Mouse (Mus musculus) olfactory bulb, adult 2 months (tissue): ENCODE measurements at regions not wholly inside any gene's neighbourhood (a gene's known extent, or its start where the extent isn't known, plus 50 kb on each side); places are given as distances from the start of the nearest gene placed in this dataset.

Experiments
- H3K27ac ChIP-seq: fragments of 200-500 bp; 2 replicates; pipeline ENCODE4 v1.5.1; 2012; ENCODE audit warnings: low read depth, low read length; ENCODE audit not compliant: insufficient read depth
- H3K4me1 ChIP-seq: fragments of 200-500 bp; 2 replicates; pipeline ENCODE4 v1.6.1; 2012; ENCODE audit warnings: low read length; ENCODE audit not compliant: control insufficient read depth, insufficient read depth
- H3K4me3 ChIP-seq: fragments of 200-500 bp; 2 replicates; pipeline ENCODE4 v1.5.1; 2012; ENCODE audit warnings: mild to moderate bottlenecking, low read depth, low read length, moderate library complexity; ENCODE audit not compliant: insufficient read depth
- CTCF ChIP-seq: fragments of 200-500 bp; IDR thresholded peaks from 2 replicates; pipeline ENCODE4 v1.5.1; 2012; ENCODE audit warnings: low read depth, mild to moderate bottlenecking, low read length, moderate library complexity; ENCODE audit not compliant: insufficient read depth
- POLR2A ChIP-seq: fragments of 200-500 bp; IDR thresholded peaks from 2 replicates; pipeline ENCODE4 v1.6.1; 2012; ENCODE audit warnings: mild to moderate bottlenecking, low read depth, low read length, moderate library complexity; ENCODE audit not compliant: insufficient read depth
- WGBS: fragments of 180-500 bp; shearing (Covaris S2); methylation state at CpG from one replicate; pipeline ENCODE4 v1.1.7; 2018; 5-methylcytosine and 5-hydroxymethylcytosine counted together

DNA sequence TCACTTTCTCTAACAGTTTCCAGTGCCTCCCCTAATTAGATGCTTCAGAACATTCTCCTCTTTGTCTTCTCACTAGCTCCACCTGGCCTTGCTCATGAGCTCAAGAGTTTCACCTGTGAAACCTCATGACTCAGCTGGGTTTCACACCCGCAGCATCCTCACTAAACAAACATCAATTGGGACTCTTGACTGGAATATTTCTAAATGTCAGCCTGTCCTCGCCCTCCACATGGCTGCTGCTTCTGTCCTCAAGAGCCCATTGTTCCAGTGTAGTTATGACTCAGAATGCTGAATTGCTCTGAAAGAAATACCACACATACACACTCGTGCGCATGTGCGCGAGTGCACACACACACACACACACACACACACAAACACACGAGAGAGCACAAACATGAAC is 407.2 kb downstream of the Prss52 start:
- H3K27ac ChIP-seq = no peak overlapping the region
- WGBS = 50% methylated on average over 7 of the region's 7 CpGs
- H3K4me1 ChIP-seq = peaks cover 2% of the 10 kb centered on the region
- no peak overlapping the region for H3K4me3 ChIP-seq
- TF ChIP-seq POLR2A = no peak
- no peak for TF ChIP-seq CTCF

DNA sequence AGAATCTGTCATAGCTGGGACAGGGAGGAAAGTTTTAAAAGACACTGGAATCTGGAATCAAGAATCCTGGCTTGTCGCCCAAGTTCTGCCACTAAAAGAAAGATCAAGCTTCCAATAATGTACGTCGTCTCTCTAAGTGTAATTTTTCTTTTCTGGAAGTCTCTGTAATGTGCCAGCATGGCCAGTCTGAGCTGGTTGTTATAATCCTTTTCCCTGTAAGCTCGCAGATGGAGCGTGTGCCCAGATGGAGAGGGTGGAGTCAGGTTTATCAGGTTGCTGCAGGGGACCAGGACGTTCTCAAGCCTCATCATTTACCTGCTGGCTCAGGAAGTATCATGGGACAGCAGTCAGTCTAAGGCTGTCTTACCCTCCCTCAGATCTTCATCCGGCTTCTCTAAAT is 408.6 kb downstream of the Prss52 start:
- TF ChIP-seq CTCF (no peak), POLR2A (no peak)
- 69% methylated on average over 7 of the region's 7 CpGs for WGBS
- H3K4me3 ChIP-seq = no peak overlapping the region
- H3K4me1 ChIP-seq = peaks cover 2% of the 10 kb centered on the region
- no peak overlapping the region for H3K27ac ChIP-seq

DNA sequence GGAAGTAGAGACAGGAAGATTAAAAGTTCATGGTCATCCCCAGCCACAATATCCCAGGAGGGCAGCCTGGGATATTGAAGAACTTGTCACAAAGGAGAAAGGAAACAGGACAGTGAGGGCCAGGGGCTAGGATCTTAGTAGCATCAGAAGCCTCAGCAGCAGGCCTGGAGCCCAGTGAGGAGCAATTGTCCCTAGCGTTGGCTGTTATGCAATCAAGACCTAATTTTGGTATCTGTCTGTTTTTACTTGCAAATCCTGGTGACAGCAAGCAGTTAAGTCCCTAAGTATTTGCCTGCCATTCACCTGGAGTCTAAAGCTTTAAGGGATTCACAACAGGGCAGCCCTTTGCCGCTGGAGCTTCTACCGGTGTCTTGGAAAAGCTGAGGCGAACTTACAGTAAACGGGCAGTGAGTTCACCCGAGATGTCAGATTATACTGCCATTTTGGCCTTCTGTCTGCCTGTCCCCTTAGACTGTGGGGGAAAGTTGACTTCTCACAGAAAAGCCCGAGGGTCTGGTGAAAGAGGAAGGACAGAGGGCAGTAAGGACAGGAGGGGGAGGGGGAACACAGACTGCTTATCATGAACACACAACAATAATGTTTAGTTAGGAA is 413.6 kb downstream of the Prss52 start:
- H3K4me3 ChIP-seq = no peak overlapping the region

DNA sequence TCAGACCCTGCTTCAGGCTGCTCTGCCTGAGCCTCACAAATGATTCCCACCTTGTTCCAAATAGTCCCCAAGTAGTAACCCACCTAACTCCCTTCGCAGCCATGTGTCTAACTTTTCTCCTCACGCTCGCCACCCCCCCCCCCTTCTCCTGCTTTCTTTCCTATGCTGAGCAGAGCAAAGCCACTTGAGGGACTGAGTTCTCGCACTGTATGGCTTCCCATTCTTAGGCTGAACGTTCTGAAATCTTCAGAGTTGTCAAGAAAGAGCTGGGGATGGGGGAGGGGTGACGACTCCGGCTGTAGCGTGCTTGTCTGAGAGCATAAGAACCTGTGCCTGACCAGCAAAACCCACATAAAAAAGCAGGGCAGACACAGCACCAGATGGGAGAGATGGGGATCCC is 420.6 kb downstream of the Prss52 start:
- Histone ChIP-seq H3K4me3 (no peak overlapping the region), H3K4me1 (no peaks in the 10 kb centered on the region), H3K27ac (no peak overlapping the region)
- WGBS = 55% methylated on average over 8 of the region's 8 CpGs
- TF ChIP-seq POLR2A (no peak), CTCF (no peak)

More for the DNA sequence above, 413.6 kb downstream of the Prss52 start:
- 70% methylated on average over 7 of the region's 7 CpGs for WGBS
- H3K4me1 ChIP-seq = no peaks in the 10 kb centered on the region
- TF ChIP-seq CTCF = no peak
- TF ChIP-seq POLR2A = no peak
- H3K27ac ChIP-seq = no peak overlapping the region

DNA sequence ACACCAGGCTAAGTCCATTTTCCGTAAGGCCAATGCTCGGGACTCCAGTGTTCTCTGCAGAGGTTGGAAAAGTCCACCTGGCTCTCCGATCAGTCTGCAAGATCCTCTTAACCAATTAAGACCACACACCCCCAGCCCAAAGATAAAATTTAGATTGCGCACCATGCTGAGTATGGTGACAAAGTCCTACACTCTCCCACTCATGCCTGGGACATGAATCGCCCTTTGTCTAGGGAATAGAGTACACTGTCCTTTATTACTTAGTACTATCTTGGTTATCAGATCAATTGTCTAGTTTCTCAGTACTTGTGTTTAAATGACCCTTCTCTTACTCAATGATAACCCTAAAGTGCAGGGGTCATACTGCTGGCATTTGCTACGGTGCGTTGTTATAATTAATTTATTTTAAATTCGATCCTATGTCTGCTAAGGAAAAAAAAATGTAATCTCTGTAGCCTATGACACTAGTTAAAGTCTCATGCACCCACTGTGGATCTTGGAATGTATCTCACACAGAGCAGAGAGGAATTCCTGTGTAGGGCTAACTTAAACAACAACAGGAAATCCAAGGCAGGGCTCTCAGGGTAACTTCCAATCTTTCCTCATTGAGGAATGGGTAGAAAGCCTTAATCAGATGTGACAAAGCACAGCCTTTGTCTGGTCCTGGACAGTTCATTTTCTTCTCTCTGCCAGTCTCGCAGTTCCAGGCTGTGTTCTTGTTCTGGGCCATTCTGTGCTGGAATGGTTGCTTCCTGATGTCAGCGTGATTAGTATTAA is 421.4 kb downstream of the Prss52 start:
- no peaks in the 10 kb centered on the region for H3K4me1 ChIP-seq

GRCm38 (mm10) chr14:64530541-64530940 is 426.5 kb downstream of the Prss52 start:
- WGBS = 69% methylated on average over 3 of the region's 3 CpGs
- Histone ChIP-seq H3K27ac (no peak overlapping the region), H3K4me3 (no peak overlapping the region), H3K4me1 (peaks cover 4% of the 10 kb centered on the region; the same call in 1 of the 2 replicates)
- TF ChIP-seq POLR2A (no peak), CTCF (no peak)

More for the DNA sequence above, 421.4 kb downstream of the Prss52 start:
- H3K4me3 ChIP-seq = no peak overlapping the region
- 84% methylated on average over 10 of the region's 10 CpGs for WGBS
- H3K27ac ChIP-seq = no peak overlapping the region
- TF ChIP-seq CTCF = no peak
- TF ChIP-seq POLR2A = no peak

DNA sequence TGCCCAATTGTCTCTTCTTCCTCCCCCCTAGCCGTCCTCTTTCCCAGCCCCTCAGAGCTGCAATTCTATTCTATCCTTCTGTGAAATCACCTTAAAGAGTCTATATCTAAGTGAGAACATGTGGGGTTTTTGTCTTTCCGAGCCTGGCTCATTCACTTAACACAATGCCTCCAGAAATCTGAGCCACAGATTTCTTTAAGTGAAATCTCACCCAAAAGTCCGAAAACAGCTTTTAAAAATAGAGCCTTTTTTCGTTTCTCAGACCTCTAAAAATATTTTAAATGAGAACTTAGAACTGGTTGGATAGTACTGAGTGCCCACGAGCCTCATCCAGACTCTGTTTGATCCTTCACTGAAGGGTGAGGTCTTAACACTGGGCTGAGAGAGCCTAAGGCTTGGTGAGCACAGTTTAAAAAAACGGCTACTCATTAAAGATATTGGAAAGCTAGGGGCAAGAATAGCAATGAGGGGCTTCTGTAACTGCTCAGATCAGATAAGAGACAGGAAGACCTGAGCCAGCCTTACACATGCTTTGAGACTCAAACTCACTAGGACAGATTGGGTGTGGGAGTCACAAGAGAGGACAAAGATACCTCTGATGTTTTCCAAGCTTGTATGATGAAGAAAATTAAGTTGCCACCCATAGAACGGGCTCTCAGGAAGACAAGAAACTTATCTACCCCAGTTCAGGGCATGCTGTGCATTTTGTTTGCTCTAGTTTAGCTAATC is 427.3 kb downstream of the Prss52 start:
- TF ChIP-seq CTCF = no peak
- no peak for TF ChIP-seq POLR2A
- Histone ChIP-seq H3K4me3 (no peak overlapping the region), H3K27ac (no peak overlapping the region), H3K4me1 (peaks cover 4% of the 10 kb centered on the region; the same call in 1 of the 2 replicates)
- WGBS = 59% methylated on average over 7 of the region's 7 CpGs

- Histone ChIP-seq H3K4me1 (peaks cover 4% of the 10 kb centered on the region; the same call in 1 of the 2 replicates), H3K27ac (no peak overlapping the region), H3K4me3 (no peak overlapping the region)
- 94% methylated on average over 5 of the region's 5 CpGs for WGBS
- TF ChIP-seq POLR2A (no peak), CTCF (no peak)
Observed at GRCm38 (mm10) chr14:64532351-64532750, 428.3 kb downstream of the Prss52 start.
